Mouse (Mus musculus) megakaryocyte, embryonic 14.5 days (primary cell): ENCODE results near the gene Lypd3.

Experiments used
- FLI1 ChIP-seq: IDR thresholded peaks from 2 replicates; pipeline ENCODE4 v1.6.1; 2012; ENCODE audit warnings: low read length, inconsistent platforms, mixed read lengths
- GATA1 ChIP-seq: IDR thresholded peaks from 3 replicates; pipeline ENCODE4 v1.6.1; 2012; ENCODE audit warnings: mixed read lengths, low read length, inconsistent platforms, borderline replicate concordance

DNA sequence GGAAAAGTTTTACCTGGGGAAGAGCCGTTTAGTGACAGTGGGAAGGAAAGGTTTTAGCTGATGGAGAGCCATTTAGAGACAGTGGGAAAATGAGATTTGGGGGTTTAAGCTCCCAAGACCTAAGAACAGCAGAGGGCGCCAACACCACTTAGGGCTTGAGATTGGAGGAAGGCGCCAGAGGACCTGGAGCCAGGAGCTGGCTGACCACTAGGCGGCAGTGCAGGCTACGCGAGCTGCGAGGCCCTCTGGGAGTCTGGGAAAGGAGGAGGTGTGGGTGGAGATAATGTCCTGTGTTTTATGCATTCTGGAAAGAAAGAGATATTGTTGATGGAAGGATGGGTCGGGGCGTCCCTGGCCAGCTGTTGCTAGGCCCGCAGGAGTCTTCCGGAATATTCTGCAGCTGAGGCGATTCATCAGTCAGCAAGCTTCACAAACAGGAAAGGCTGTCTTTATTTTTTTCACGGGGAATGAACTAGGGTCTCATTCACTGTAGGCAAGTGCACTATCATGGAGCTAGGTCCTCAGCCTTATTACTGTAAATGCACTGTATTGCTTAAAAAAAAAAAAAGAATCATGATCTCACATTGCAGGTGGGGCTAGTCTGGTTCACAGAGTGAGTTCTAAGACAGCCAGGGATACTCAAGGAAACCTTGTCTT is 35.3 kb upstream of the Lypd3 start:
- no peak for TF ChIP-seq GATA1
- no peak for TF ChIP-seq FLI1
